Mouse (Mus musculus) thymus, postnatal 25 days (tissue): ENCODE data around the gene Gpr3.
A peak's percentile ranks its signal among the peaks of the same experiment; 100 is the strongest.

ENCODE experiments used
- DNase-seq: peaks from one replicate; pipeline ENCODE4 v3.0.0; 2022

Gene Gpr3

DNA sequence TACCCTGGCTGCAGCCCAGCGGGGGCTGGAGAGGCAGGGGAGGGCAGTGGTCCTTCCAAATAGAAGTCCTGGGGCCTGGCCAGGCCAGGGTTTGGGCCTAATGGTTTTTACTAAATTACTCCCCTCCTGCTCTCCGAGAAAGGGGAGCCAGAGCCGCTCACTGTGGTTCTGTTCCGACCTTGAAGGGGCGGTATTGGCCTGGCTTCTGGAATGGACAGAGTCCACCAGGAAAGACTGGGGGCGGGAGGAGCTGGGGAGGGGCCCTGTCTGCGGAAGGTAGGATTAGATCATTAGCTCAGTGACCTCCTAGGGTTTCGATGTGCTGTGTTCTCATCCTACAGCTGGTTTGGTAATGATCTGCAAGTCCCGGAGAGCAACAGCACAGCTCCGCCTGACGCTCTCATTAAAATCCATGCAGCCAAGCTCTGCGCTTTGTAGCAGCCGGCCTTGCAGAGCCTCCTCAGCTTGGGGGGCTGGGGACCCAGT, 14.5 kb downstream of the Gpr3 start:
- no peak for DNase-seq

DNA sequence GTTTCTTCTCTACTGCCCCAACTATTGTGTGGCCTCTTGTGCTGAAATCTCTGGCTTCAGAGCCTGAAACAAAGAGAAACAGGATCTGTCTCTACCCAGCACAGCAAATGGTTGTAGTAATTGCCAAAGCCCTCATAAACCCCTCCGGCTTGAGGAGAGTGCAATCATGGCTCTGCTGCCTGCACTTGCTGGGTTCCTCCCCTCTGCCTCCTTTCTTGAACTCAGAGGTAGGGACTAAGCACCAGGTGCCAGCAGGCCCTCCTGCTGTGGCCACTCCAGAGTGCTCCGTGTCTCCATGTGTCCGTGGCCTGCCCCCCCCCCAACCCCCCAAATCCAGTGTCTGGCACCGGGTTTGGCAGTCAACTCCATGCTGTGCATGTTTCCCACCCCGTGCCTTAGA, 15.0 kb downstream of the Gpr3 start:
- DNase-seq = no peak

- peak; percentile 74 for DNase-seq
Observed at GRCm38 (mm10) chr4:133196852-133197251, 15.5 kb downstream of the Gpr3 start.

GRCm38 (mm10) chr4:133196136-133196535, 16.2 kb downstream of the Gpr3 start:
- peak; percentile 45 for DNase-seq

GRCm38 (mm10) chr4:133195014-133195413, 17.3 kb downstream of the Gpr3 start:
- no peak for DNase-seq

- DNase-seq = no peak
Observed at GRCm38 (mm10) chr4:133194482-133194881, 17.9 kb downstream of the Gpr3 start.

- no peak for DNase-seq
Observed at GRCm38 (mm10) chr4:133189396-133189795, 22.9 kb downstream of the Gpr3 start.

DNA sequence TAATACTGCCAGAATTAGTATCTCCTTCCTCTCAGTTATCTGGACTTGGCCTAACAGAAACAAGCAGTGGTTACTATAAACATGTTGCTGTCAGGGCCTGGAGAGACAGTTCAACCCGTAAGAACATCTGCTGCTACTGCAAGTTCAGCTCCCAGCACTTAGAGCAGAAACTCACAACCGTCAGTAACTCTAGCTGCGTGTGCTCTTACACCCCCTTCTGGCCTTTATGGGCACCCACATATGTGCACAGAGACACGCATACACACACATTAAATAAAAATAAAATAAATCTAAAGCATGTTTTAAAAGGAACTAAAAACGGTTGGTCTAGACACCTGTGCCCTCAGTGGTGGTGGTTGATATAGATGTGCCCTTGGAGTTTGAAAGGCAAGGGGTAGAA, 25.5 kb downstream of the Gpr3 start:
- DNase-seq = no peak

DNA sequence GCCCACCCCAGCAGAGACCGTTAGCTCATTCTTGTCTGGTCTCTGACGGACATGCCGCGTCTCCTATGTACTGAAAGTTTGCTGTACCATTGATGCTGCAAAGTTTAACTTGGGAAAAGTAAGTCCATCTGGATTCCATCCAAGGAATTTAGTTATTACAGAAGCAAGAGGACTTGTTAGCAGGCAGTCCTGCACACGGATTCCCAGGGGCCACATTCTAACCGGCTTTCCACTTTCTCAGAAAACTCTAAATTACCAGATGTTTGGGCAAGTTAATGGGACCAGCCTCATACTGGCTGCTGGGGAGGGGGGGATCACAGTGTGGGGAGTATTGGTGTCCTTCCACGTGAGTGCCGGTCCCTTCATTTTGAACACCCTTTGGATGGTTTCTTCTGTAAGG, 26.4 kb downstream of the Gpr3 start:
- no peak for DNase-seq

DNA sequence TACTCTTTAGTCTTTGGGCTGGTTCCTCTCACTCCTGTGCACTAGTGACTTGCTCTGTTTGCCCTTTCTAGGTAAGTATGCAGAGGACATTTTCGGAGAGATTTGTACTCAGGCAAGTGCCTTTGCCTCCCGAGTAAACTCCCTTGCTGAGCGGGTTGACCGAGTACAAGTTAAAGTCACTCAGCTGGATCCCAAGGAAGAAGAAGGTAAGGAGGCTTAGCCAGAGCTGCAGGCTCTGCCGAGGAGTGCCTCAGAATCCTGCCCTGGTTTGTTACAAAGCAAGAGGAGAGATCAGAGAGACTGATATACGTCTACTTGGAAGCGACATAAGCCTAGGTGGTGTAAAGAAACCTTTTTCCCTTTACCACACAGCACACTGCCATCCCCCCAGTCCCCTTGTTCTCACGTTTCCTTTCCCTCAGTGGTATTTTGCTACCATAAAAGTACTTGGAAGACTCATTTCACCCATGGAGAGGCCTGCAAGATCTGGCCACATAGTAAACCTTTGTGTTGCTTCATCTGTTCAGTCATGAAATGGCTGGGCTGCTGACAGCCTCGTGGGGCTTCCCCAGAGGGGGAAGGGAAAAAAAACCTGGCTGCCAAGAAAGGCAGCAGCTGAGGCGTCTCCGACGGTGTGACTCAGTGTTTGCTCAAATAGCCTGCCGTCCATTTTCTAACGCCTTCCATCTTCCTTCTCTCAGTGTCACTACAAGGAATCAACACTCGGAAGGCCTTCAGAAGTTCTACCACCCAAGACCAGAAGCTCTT, 27.3 kb downstream of the Gpr3 start:
- DNase-seq = peak; percentile 41

GRCm38 (mm10) chr4:133184031-133184897, 28.1 kb downstream of the Gpr3 start:
- no peak for DNase-seq

DNA sequence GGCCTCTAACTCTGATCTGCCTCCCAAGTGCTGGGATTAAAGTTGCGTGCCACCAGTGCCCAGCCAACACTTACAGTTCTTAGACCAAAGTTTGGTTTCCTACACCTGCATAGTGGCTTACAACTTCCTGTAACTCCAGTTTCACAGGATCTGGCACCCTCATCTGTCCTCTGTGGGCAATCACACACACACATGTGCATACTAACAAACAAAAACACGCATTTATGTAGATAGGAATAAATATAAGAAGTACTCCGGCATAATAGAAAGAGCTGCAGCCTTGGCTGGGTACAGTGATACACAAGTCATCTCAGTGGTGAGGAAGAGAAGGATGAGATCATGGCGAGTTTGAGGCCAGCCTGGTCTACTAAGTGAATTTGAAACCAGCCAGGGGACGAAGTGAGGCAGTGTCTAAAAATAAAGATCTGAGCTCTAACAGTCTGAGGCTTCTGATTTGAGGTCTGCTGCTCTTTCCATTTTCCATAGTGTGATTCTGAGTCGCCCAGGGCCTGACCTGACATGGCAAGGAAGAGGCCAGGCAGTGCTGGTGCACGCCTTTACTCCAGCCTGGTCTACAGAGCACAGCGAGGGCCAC, 29.8 kb downstream of the Gpr3 start:
- DNase-seq = peak; percentile 48

GRCm38 (mm10) chr4:133179258-133179657, 33.1 kb downstream of the Gpr3 start:
- no peak for DNase-seq

- DNase-seq = no peak
Observed at GRCm38 (mm10) chr4:133178305-133178704, 34.0 kb downstream of the Gpr3 start.

DNA sequence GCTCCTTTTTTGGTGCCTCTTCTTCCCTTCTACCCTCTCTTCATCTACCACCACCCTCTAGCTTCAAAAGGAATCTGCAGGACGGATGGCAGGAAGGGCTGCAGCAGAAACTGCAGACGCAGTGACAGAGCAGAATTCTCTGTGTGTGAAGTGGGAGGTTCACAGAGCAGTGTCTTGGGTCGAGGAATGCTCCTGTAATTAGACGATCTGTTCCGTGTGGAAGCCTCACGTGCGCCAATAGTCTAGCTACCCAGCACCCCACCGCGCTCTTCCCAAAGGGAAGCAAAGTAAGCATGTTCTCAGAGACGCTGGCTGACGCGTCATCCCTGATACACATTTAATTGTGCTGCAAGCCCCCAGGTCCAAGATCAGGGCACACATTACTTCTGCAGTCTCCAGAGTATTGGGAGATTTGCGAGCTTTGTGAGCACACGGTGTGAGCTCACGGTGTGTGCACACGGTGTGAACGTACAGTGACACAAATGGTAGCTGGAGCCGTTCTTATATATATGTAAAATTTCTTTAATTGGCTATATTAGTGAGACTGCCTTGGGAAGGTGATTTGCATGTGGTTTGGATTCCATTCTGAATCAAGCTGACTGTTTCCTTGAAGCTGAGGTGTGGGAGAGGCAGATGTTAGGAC, 35.5 kb downstream of the Gpr3 start:
- DNase-seq = no peak

DNA sequence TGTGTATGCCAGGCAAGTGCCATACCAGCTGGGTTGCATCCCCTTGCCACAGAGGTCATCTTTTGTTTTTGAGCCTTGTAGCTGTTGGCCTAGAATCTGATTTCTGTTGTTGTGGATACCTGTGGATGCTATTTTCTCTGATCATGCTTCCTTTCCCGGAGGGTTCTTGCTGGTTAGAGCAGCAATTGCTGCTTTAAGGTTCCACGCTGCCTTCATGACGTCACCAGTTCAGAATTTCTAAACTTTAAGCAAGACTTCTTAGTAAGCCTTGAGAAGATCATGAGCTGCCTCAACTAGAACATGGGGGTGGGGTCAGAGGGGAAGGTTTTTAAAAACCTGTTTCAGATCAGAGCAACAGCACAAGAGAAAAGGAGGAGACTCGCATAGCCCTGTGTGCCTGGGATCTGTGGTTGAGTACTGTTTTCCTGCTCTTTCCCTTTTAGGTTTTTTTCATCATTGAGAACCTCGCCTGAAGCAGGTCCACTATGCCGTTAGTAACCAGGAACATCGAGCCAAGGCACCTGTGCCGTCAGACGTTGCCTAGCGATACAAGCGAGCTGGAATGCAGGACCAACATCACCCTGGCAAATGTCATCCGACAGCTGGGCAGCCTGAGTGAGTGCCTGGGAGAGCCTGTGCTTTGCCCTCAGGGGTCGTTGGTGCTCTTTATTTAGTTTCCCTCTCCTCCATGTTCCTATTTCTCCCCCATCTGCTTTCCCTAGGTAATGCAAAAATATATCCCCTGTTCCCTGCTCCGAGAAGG, 36.2 kb downstream of the Gpr3 start:
- DNase-seq = peak; percentile 58

- DNase-seq = no peak
Observed at GRCm38 (mm10) chr4:133175274-133175673, 37.1 kb downstream of the Gpr3 start.

- DNase-seq = peak; percentile 60
Observed at GRCm38 (mm10) chr4:133174361-133174760, 38.0 kb downstream of the Gpr3 start.

DNA sequence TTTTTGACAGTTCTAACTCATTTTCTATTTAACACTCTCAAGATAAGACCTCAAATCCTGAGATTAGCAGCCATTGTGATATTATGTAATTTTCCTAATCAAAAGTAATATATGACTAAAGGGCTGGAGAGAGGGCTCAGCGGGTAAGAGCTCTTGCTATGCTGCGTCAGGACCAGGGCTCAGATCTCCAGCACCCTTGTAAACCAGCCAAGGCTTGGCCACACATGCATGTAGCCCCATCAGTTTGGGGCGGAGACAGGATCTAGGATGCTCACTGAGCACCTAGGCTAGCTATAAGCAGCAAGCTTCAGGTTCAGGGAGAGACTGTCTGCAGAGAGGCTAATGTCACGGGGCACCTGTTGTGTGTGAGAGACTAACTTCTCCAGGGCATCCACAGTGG, 39.9 kb downstream of the Gpr3 start:
- DNase-seq = no peak

DNA sequence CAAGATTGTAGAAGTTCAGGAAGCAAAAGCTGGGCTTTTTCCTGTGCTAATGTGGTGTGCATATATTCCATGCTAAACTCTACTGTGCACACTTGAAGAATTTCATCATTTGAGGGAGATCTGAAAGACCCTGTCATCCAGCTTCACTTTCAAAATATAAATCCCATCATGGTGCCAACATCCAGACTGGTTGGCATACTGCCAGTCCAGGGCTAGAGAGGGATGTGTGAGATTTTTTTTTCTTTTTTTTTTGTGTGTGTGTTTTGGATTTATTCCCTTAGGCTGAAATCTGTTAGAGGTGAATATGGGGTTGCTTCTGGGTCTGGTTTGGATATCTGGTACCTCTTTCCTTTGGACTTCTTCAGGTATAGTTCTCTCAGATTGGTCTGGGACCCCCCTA, 41.7 kb downstream of the Gpr3 start:
- DNase-seq = no peak

GRCm38 (mm10) chr4:133170056-133170524, 42.2 kb downstream of the Gpr3 start:
- DNase-seq = peak; percentile 35
